Mouse (Mus musculus) stomach, adult 2 months (tissue): ENCODE data around the gene Gm21560. TPM values are rescaled to one million over a fixed set of nuclear protein-coding genes. Genes with fewer than 3 reads are reported as not detected.

Source experiments
- polyA plus RNA-seq: library from polyadenylated mRNA; depleted of rRNA; stranded (reverse); fragments of >200 nt; gene quantifications from 2 replicates; pipeline ENCODE4 v1.2.3, GENCODE M21; 2012; rRNA removed

Gm21560 gene
- not detected in 2 replicates for polyA plus RNA-seq

GRCm38 (mm10) chr14:6219192-6219591 lies at the start of gene Gm21560:
Gene Gm21560 (minus strand): TSS chr14:6219292.

Other genes starting within 250 kb of the Gm21560 start
- not detected in 2 replicates for gene Gm3453, start 240.2 kb downstream of the Gm21560 start, polyA plus RNA-seq
- not detected in 2 replicates for gene Gm6337, start 161.0 kb downstream of the Gm21560 start, polyA plus RNA-seq
- gene Gm8206, start 125.3 kb downstream of the Gm21560 start, polyA plus RNA-seq = 0.06 TPM in 1 of 2 replicates, not detected in the other
- 0.10 TPM in 1 of 2 replicates, not detected in the other for gene Gm3468, start 110.6 kb downstream of the Gm21560 start, polyA plus RNA-seq
- not detected in 2 replicates for gene Gm3476, start 93.5 kb downstream of the Gm21560 start, polyA plus RNA-seq
- 0.04 TPM in 1 of 2 replicates, not detected in the other for gene Gm3411, start 68.0 kb upstream of the Gm21560 start, polyA plus RNA-seq
- not detected in 2 replicates for gene Gm21103, start 85.6 kb upstream of the Gm21560 start, polyA plus RNA-seq
- gene Gm3618, start 124.4 kb upstream of the Gm21560 start, polyA plus RNA-seq = not detected in 2 replicates
- not detected in 2 replicates for gene Gm16440, start 171.0 kb upstream of the Gm21560 start, polyA plus RNA-seq
- gene Gm3591, start 193.2 kb upstream of the Gm21560 start, polyA plus RNA-seq = 0.04 TPM in 1 of 2 replicates, not detected in the other
- not detected in 2 replicates for gene Gm3594, start 225.3 kb upstream of the Gm21560 start, polyA plus RNA-seq